Comparison of ENCODE assay signal across 24 mouse cellular contexts in the genomic region with DNA sequence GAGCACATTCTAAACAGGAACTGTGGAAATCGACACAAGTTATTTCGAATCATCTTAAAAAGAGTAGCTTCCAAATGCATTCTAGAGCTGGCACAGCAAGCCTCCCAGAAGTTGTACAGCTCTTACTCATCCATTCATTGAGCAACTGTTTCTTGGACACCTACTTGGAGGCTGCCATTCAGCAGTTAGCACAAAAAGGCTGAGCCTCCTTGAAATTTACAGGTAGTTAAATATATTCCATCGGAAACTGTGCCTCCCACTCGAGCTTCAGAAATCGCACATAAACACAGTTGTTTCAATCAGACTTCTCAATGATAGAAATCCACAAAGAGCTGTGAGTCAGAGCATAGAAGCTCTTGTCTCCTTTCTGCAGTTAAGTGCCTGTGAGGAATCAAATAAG.
A peak's percentile ranks its signal among the peaks of the same experiment; 100 is the strongest.
DNase-seq lines count a peak whose midpoint lies in the region; ATAC-seq lines count a peak whose summit lies in the region.
"Had no signal": no experiment of that assay in that cellular context is flagged by ENCODE, and none has a peak within 500 bp of the region (broad histone marks: within the 10 kb centered on the region; RNA-seq: fewer than 3 reads in every experiment).

No protein-coding gene starts in this region.

- H3K9me3 ChIP-seq in kidney, embryonic 14.5 days (ENCODE audit: control insufficient read depth, low read length): no peaks in the 10 kb centered on the region
- H3K9me3 ChIP-seq: limb, embryonic 10.5 days; liver, embryonic 15.5 days; lung, embryonic 15.5 days had no signal

- ATAC-seq in kidney, embryonic 14.5 days (ENCODE audit: low FRiP score, low TSS enrichment): no peak
- ATAC-seq: forebrain, postnatal 0 days; inflammation-experienced regulatory T-cells, adult 6 months; Patski had no signal

- H3K27ac ChIP-seq in kidney, embryonic 14.5 days (ENCODE audit: low read depth, low read length): no peak overlapping the region
- H3K27ac ChIP-seq: embryonic facial prominence, embryonic 12.5 days; hindbrain, embryonic 14.5 days; limb, embryonic 10.5 days; liver, embryonic 15.5 days; lung, embryonic 15.5 days; macrophage; stomach, postnatal 0 days had no signal

- H3K4me2 ChIP-seq in kidney, embryonic 14.5 days (replicated peaks; ENCODE audit: low read depth, low read length): peak overlapping the region; percentile 12; the same call in 1 of the 2 replicates
- H3K4me2 ChIP-seq: embryonic facial prominence, embryonic 12.5 days; hindbrain, embryonic 14.5 days; liver, embryonic 15.5 days; lung, embryonic 15.5 days had no signal

- no peaks in the 10 kb centered on the region for H3K4me1 ChIP-seq in kidney, embryonic 14.5 days (ENCODE audit: control insufficient read depth, insufficient read depth, low read length)
- H3K4me1 ChIP-seq: liver, embryonic 15.5 days; lung, embryonic 15.5 days had no signal

- H3K27me3 ChIP-seq in kidney, embryonic 14.5 days (ENCODE audit: control insufficient read depth, insufficient read depth, low read length): no peaks in the 10 kb centered on the region
- H3K27me3 ChIP-seq: embryonic facial prominence, embryonic 12.5 days; liver, embryonic 15.5 days; lung, embryonic 15.5 days; Patski had no signal

- H3K9ac ChIP-seq in kidney, embryonic 14.5 days (ENCODE audit: low read depth, low read length): no peak overlapping the region
- H3K9ac ChIP-seq: embryonic facial prominence, embryonic 12.5 days; forebrain, postnatal 0 days; hindbrain, embryonic 14.5 days; liver, embryonic 15.5 days; lung, embryonic 15.5 days had no signal

- H3K36me3 ChIP-seq in kidney, embryonic 14.5 days (ENCODE audit: control insufficient read depth, insufficient read depth, low read length): no peaks in the 10 kb centered on the region
- H3K36me3 ChIP-seq: embryonic facial prominence, embryonic 12.5 days; limb, embryonic 10.5 days; liver, embryonic 15.5 days; lung, embryonic 15.5 days had no signal

- DNase-seq in kidney, adult 9 months: no peak
- DNase-seq in lung, postnatal 36 days: peak; percentile 3
- no peak for DNase-seq in lung, postnatal 10 days
- peak; percentile 50 to 56 for DNase-seq in left cerebral cortex, adult 9 months (ENCODE audit: low spot score in 2 of 2)
- peak; percentile 30 to 40 for DNase-seq in right cerebral cortex, postnatal 36 days (ENCODE audit: low spot score in 2 of 2)
- DNase-seq in urinary bladder, postnatal 10 days (ENCODE audit: low spot score): no peak
- DNase-seq: adrenal gland, adult 8-10 months; cerebellum, adult 2 months; cerebellum, postnatal 25 days; forebrain, postnatal 0 days; heart, postnatal 4 days; kidney, adult 18-20 months; kidney, postnatal 14 days; liver had no signal

- 56% methylated on average over 5 of the region's 5 CpGs for WGBS in kidney, embryonic 14.5 days

- H3K4me3 ChIP-seq in kidney, embryonic 14.5 days (ENCODE audit: low read length): no peak overlapping the region
- H3K4me3 ChIP-seq: embryonic facial prominence, embryonic 12.5 days; limb, embryonic 10.5 days; liver, embryonic 15.5 days; lung, embryonic 15.5 days had no signal

Comparison
In these comparisons a context has a peak if more than half of its experiments do, and no peak if none do; other contexts are left out.
1. DNase-seq: peak in lung, postnatal 36 days (single experiment), left cerebral cortex, adult 9 months (2 of 2) and right cerebral cortex, postnatal 36 days (2 of 2); none in kidney, adult 9 months (single experiment), lung, postnatal 10 days (single experiment) and urinary bladder, postnatal 10 days (single experiment).